ENCODE assay signal across 23 mouse cellular contexts in genomic region chr5:53420777-53421176, GRCm38 (mm10). TPM values are rescaled to one million over a fixed set of nuclear protein-coding genes. Genes with fewer than 3 reads are reported as not detected.
DNase-seq lines count a peak whose midpoint lies in the region; ATAC-seq lines count a peak whose summit lies in the region.
"Had no signal": no experiment of that assay in that cellular context is flagged by ENCODE, and none has a peak within 500 bp of the region (broad histone marks: within the 10 kb centered on the region; RNA-seq: fewer than 3 reads in every experiment).

No protein-coding gene starts in this region.

- ATAC-seq in activated CD4-positive, CD25-positive, alpha-beta regulatory T cell, adult 4 months = peak; percentile 38
- peak; percentile 15; the same call in 1 of the 2 replicates for ATAC-seq in megakaryocyte, adult 5-6 weeks (ENCODE audit: poor library complexity, severe bottlenecking)
- ATAC-seq in liver, embryonic 11.5 days (replicated peaks; ENCODE audit: low FRiP score) = no peak
- ATAC-seq: forebrain, embryonic 14.5 days; liver, embryonic 12.5 days; midbrain, embryonic 16.5 days had no signal

- no peaks in the 10 kb centered on the region for H3K27me3 ChIP-seq in liver, embryonic 11.5 days (replicated peaks; ENCODE audit: control insufficient read depth, insufficient read depth, low read length)
- H3K27me3 ChIP-seq: hindbrain, embryonic 13.5 days; limb, embryonic 12.5 days; liver, embryonic 12.5 days had no signal

- WGBS in liver, embryonic 11.5 days = 44% methylated on average over 1 of the region's 1 CpGs

- H3K9me3 ChIP-seq in liver, embryonic 11.5 days (ENCODE audit: control insufficient read depth, low read length) = no peaks in the 10 kb centered on the region
- H3K9me3 ChIP-seq: hindbrain, embryonic 13.5 days; limb, embryonic 12.5 days; liver, embryonic 12.5 days had no signal

- H3K4me2 ChIP-seq in liver, embryonic 11.5 days = no peak overlapping the region
- H3K4me2 ChIP-seq: hindbrain, embryonic 13.5 days; limb, embryonic 12.5 days; liver, embryonic 12.5 days had no signal

- no peak overlapping the region for H3K9ac ChIP-seq in liver, embryonic 11.5 days (ENCODE audit: low read depth, low read length)
- H3K9ac ChIP-seq: hindbrain, embryonic 13.5 days; limb, embryonic 12.5 days; liver, embryonic 12.5 days had no signal

- H3K36me3 ChIP-seq in liver, embryonic 11.5 days (ENCODE audit: control insufficient read depth, insufficient read depth, low read length) = no peaks in the 10 kb centered on the region
- H3K36me3 ChIP-seq: hindbrain, embryonic 13.5 days; limb, embryonic 12.5 days; liver, embryonic 12.5 days had no signal

- peak; percentile 41 for DNase-seq in CD4-positive, CD25-positive, alpha-beta regulatory T cell, adult 2 months (ENCODE audit: low read depth, low spot score)
- DNase-seq in natural killer cell, adult 2 months (ENCODE audit: low spot score in 2 of 2) = peak; percentile 1 to 43
- no peak for DNase-seq in spleen, postnatal 4 days (ENCODE audit: low spot score in 2 of 2)
- no peak for DNase-seq in liver, embryonic 11.5 days (ENCODE audit: low spot score)
- no peak for DNase-seq in layer of hippocampus, adult 18-20 months (ENCODE audit: low spot score in 2 of 2)
- DNase-seq: adrenal gland, adult 2 months; B cell, adult 2 months; cerebellum, adult 11-12 months; cerebellum, postnatal 10 days; gastrocnemius, postnatal 14 days; heart, adult 2 months; kidney, adult 8-10 months; kidney, postnatal 25 days; layer of hippocampus, postnatal 36 days; lung, adult 18-20 months; lung, postnatal 14 days had no signal

- H3K27ac ChIP-seq in liver, embryonic 11.5 days (ENCODE audit: low read depth, low read length) = no peak overlapping the region
- H3K27ac ChIP-seq: heart, adult 2 months; hindbrain, embryonic 13.5 days; limb, embryonic 12.5 days; liver, embryonic 12.5 days had no signal

- H3K4me3 ChIP-seq in liver, embryonic 11.5 days (ENCODE audit: low read depth, low read length) = no peak overlapping the region
- H3K4me3 ChIP-seq: heart, adult 2 months; hindbrain, embryonic 13.5 days; limb, embryonic 12.5 days; liver, embryonic 12.5 days had no signal

- H3K4me1 ChIP-seq in liver, embryonic 11.5 days (replicated peaks; ENCODE audit: control insufficient read depth, insufficient read depth, low read length) = no peaks in the 10 kb centered on the region; the same call in 1 of the 2 replicates
- H3K4me1 ChIP-seq: hindbrain, embryonic 13.5 days; limb, embryonic 12.5 days had no signal

RNA-seq across cellular contexts. Expression of gene Rbpj, which starts 45.2 kb away (rescaled TPM):
- 10 to 100 TPM; 41.3 to 45.6 TPM for polyA plus RNA-seq in activated CD4-positive, CD25-positive, alpha-beta regulatory T cell, adult 4 months (2017; shearing (Covaris generic))
- total RNA-seq in megakaryocyte, adult 5-6 weeks (2015) = 92.4 and 93.2 TPM in 2 replicates
- 50.8 and 64.1 TPM in 2 replicates for total RNA-seq in megakaryocyte, adult 5-6 weeks (2017)
- polyA plus RNA-seq in liver, embryonic 11.5 days (2014; fragmentation: Nextera tagmentation; extraction: Ambion mirVana) = 21.6 and 27.0 TPM in 2 replicates
- total RNA-seq in layer of hippocampus, adult 18-20 months (2021) = 10 to 100 TPM; 18.8 to 21.8 TPM

Comparison
In these comparisons a context has a peak if more than half of its experiments do, and no peak if none do; other contexts are left out.
1. DNase-seq: peak in CD4-positive, CD25-positive, alpha-beta regulatory T cell, adult 2 months (single experiment) and natural killer cell, adult 2 months (2 of 2); none in spleen, postnatal 4 days (0 of 2), liver, embryonic 11.5 days (single experiment) and layer of hippocampus, adult 18-20 months (0 of 2).